Mouse (Mus musculus) forebrain, embryonic 13.5 days (tissue): ENCODE data around the gene Zfp362. TPM values are rescaled to one million over a fixed set of nuclear protein-coding genes. Genes with fewer than 3 reads are reported as not detected.

Source experiments
- ATAC-seq: fragments of 200-750 bp; cut with Nextera tagmentation; 2 replicates; pipeline ENCODE4 v1.8.0; 2017
- H3K27ac ChIP-seq: fragments of 300-500 bp; sonication (generic); 2 replicates; pipeline ENCODE4 v1.5.1; 2015; ENCODE audit warnings: inconsistent platforms, mild to moderate bottlenecking, moderate library complexity
- H3K27me3 ChIP-seq: fragments of 300-500 bp; sonication (generic); 2 replicates; pipeline ENCODE4 v1.6.1; 2015; ENCODE audit warnings: mild to moderate bottlenecking, inconsistent platforms
- H3K36me3 ChIP-seq: fragments of 300-500 bp; sonication (generic); 2 replicates; pipeline ENCODE4 v1.6.1; 2015; ENCODE audit warnings: mild to moderate bottlenecking, inconsistent platforms; ENCODE audit not compliant: poor library complexity, severe bottlenecking
- H3K4me1 ChIP-seq: fragments of 300-500 bp; sonication (generic); 2 replicates; pipeline ENCODE4 v1.6.1; 2015; ENCODE audit warnings: inconsistent platforms
- H3K4me2 ChIP-seq: fragments of 300-500 bp; sonication (generic); 2 replicates; pipeline ENCODE4 v1.6.1; 2015; ENCODE audit warnings: inconsistent platforms, mild to moderate bottlenecking, moderate library complexity
- H3K4me3 ChIP-seq: fragments of 300-500 bp; sonication (generic); 2 replicates; pipeline ENCODE4 v1.5.1; 2015; ENCODE audit warnings: mild to moderate bottlenecking, inconsistent platforms
- H3K9ac ChIP-seq: fragments of 300-500 bp; sonication (generic); 2 replicates; pipeline ENCODE4 v1.6.1; 2015; ENCODE audit warnings: mild to moderate bottlenecking, inconsistent platforms
- H3K9me3 ChIP-seq: fragments of 300-500 bp; sonication (generic); replicated peaks from 2 replicates; pipeline ENCODE4 v1.6.1; 2016; ENCODE audit warnings: inconsistent platforms
- WGBS: fragments of 180-500 bp; shearing (Covaris S2); methylation state at CpG from one replicate; pipeline ENCODE4 v1.1.7; 2015; 5-methylcytosine and 5-hydroxymethylcytosine counted together
- polyA plus RNA-seq: library from polyadenylated mRNA; unstranded; fragments of >200 nt; fragmentation: Nextera tagmentation; extraction: Ambion mirVana; gene quantifications from 2 replicates; pipeline ENCODE4 v1.2.1, GENCODE M21; 2015

The Zfp362 gene
- polyA plus RNA-seq: 42.3 and 46.9 TPM in 2 replicates

- peak; percentile 61 for ATAC-seq
- H3K9me3 ChIP-seq: no peaks in the 10 kb centered on the region
- peaks cover 43% of the 10 kb centered on the region for H3K4me1 ChIP-seq
- no peaks in the 10 kb centered on the region for H3K27me3 ChIP-seq
- H3K4me2 ChIP-seq: peak within 1 kb of the TSS; percentile 99
- peak within 1 kb of the TSS; percentile 88 for H3K4me3 ChIP-seq
- peak within 1 kb of the TSS; percentile 98 for H3K27ac ChIP-seq
- H3K9ac ChIP-seq: peak within 1 kb of the TSS; percentile 98
- no peaks in the 10 kb centered on the region for H3K36me3 ChIP-seq
- WGBS: 2% methylated on average over 39 of the region's 111 CpGs
Observed at GRCm38 (mm10) chr4:128806043-128806826, at the start of gene Zfp362. Gene Zfp362 (minus strand): TSS chr4:128806045.

DNA sequence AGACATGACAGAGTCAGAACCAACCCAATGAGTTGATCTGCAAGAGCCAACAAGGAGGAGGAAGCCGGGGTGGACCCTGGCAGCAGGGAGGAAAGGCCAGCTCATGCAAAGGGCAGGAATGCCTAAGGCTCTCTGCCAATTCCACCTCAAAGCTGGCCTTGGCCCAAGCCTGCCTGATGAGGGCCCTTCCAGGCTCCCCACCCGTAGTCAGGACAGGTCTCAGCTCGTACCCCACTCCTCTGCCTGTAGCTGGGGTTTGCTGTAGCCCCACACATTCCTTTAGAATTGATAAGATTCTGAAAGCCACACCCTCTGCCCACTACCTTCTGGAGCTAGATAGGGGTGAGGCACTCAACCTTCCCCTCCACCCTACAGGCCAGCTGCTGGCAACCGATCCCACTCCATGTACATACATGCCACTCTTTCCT, 49.8 kb upstream of the Zfp362 start:
- H3K27me3 ChIP-seq: no peaks in the 10 kb centered on the region
- ATAC-seq: no peak
- WGBS: 76% methylated on average over 4 of the region's 4 CpGs
- no peak overlapping the region for H3K4me2 ChIP-seq
- peaks cover 6% of the 10 kb centered on the region for H3K4me1 ChIP-seq
- no peak overlapping the region for H3K27ac ChIP-seq
- H3K36me3 ChIP-seq: no peaks in the 10 kb centered on the region
- H3K9me3 ChIP-seq: no peaks in the 10 kb centered on the region
- H3K4me3 ChIP-seq: no peak overlapping the region
- no peak overlapping the region for H3K9ac ChIP-seq

DNA sequence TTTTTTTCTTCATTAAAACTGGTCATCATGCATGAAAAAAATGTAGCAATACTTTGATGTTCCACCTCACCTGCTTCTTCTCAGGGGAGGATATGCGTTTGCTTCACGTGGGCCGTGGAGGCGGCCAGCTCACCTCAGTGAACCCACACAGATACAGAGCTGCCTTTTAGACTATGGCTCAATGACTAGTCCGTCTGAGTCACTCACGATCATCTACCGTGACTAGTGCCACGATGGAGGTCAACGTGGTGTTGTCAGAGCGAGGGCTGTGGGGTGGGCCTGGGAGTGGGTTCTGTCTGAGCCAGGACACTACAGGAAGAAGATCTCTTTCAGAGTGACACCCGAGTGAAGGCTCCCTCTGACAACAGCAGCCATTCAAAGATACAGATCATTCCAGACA, 47.3 kb upstream of the Zfp362 start:
- Histone ChIP-seq H3K4me1 (peaks cover 6% of the 10 kb centered on the region), H3K36me3 (no peaks in the 10 kb centered on the region), H3K9ac (no peak overlapping the region), H3K9me3 (no peaks in the 10 kb centered on the region), H3K27ac (no peak overlapping the region), H3K4me3 (no peak overlapping the region), H3K4me2 (no peak overlapping the region), H3K27me3 (no peaks in the 10 kb centered on the region)
- 82% methylated on average over 11 of the region's 11 CpGs for WGBS
- ATAC-seq: no peak

DNA sequence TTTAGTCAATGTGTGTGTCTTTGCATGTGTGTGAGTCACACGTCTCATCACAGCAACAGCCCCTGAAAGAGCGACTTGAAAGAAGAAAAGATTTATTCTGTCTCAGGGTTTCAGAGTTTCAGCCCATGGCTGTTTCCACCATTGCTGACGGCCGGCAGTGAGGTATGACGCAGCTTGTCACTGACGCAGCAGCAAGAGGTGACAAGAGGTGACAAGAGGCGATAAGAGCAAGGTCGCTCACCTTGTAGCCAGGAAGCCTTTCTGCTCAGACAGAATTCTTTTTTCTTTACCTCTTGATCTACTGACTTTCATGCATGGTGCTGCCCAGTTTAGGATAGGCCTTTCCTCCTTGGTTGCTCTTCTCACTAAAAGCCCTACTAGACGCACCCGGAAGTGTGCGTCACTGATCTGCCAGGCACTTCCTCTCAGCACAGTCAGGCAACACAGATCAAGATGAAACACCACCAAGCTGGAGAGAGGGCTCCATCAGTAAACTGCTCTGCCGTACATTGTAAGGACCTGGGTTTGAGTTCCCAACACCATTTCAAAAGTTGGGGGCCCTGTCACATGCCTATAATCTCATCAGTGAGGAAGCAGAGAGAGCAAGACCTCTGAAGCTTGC, 46.5 kb upstream of the Zfp362 start:
- ATAC-seq: no peak
- Histone ChIP-seq H3K4me1 (peaks cover 6% of the 10 kb centered on the region), H3K27me3 (no peaks in the 10 kb centered on the region), H3K36me3 (no peaks in the 10 kb centered on the region), H3K4me3 (no peak overlapping the region), H3K4me2 (no peak overlapping the region), H3K9ac (no peak overlapping the region), H3K27ac (no peak overlapping the region), H3K9me3 (no peaks in the 10 kb centered on the region)
- WGBS: 94% methylated on average over 12 of the region's 12 CpGs

- Histone ChIP-seq H3K4me1 (peaks cover 22% of the 10 kb centered on the region), H3K27me3 (no peaks in the 10 kb centered on the region), H3K27ac (no peak overlapping the region), H3K36me3 (no peaks in the 10 kb centered on the region), H3K4me3 (no peak overlapping the region), H3K9ac (no peak overlapping the region), H3K4me2 (no peak overlapping the region), H3K9me3 (no peaks in the 10 kb centered on the region)
- WGBS: 72% methylated on average over 7 of the region's 7 CpGs
- no peak for ATAC-seq
Observed at GRCm38 (mm10) chr4:128849686-128850085, 43.8 kb upstream of the Zfp362 start.

GRCm38 (mm10) chr4:128848961-128849360, 43.1 kb upstream of the Zfp362 start:
- no peak overlapping the region for H3K4me3 ChIP-seq
- peaks cover 29% of the 10 kb centered on the region for H3K4me1 ChIP-seq
- no peak overlapping the region for H3K27ac ChIP-seq
- WGBS: 85% methylated on average over 3 of the region's 3 CpGs
- H3K27me3 ChIP-seq: no peaks in the 10 kb centered on the region
- no peak overlapping the region for H3K9ac ChIP-seq
- no peak for ATAC-seq
- no peaks in the 10 kb centered on the region for H3K36me3 ChIP-seq
- H3K9me3 ChIP-seq: no peaks in the 10 kb centered on the region
- H3K4me2 ChIP-seq: no peak overlapping the region

DNA sequence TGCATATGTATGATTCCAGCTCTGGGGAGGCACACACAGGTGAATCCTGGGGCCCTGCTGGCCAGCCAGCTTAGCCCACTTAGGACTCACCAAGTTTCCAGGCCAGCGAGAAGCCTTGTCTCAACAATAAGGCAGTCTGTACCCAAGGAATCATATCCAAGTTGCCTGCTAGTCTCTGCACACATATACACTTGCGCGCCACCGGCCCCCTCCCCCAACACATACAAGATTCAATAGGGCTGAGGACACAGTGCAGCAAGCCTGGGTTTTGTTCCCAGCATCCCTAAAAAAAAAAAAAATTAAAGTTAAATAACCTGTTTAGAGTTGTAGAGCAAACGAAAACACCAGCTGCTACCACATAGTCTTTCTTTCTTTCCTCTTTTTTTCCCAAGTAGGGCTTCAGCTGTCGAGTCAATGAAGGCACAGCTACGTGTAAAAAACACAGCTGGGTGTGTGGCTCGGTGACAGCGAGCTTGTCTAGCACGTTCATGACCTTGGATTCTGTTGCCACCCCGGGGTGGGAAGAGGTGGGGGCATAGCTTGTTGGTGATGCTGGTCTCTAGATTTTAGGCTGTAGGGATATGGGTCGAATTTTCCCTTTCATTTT, 39.6 kb upstream of the Zfp362 start:
- Histone ChIP-seq H3K4me3 (no peak overlapping the region), H3K27ac (peak overlapping the region; percentile 59), H3K9me3 (no peaks in the 10 kb centered on the region), H3K36me3 (no peaks in the 10 kb centered on the region), H3K9ac (no peak overlapping the region), H3K4me2 (no peak overlapping the region), H3K4me1 (peaks cover 34% of the 10 kb centered on the region), H3K27me3 (no peaks in the 10 kb centered on the region)
- peak; percentile 75 for ATAC-seq
- WGBS: 56% methylated on average over 12 of the region's 12 CpGs

DNA sequence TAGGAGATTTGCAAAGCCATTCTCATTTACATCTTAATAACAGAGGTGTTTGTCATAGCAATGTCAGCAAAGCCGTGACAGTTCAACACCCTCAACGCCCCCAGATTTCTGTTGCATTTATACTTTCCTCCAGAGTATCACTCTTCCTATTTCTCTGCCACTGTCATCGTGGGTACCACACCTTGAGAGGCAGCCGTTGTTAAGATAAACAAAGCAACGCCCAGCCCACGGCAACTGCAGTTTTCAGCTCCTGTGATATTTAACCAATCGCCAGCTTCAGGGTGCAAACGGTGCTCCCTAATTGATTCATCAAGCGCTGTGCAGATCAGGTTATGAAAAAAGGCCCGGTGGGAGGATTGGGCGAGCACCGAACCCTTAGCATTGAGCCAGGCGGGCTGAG, 38.7 kb upstream of the Zfp362 start:
- no peaks in the 10 kb centered on the region for H3K27me3 ChIP-seq
- no peak overlapping the region for H3K4me3 ChIP-seq
- no peak for ATAC-seq
- WGBS: 34% methylated on average over 13 of the region's 13 CpGs
- no peak overlapping the region for H3K4me2 ChIP-seq
- H3K27ac ChIP-seq: peak overlapping the region; percentile 59
- H3K36me3 ChIP-seq: no peaks in the 10 kb centered on the region
- H3K4me1 ChIP-seq: peaks cover 42% of the 10 kb centered on the region
- H3K9ac ChIP-seq: no peak overlapping the region
- H3K9me3 ChIP-seq: no peaks in the 10 kb centered on the region

- H3K36me3 ChIP-seq: no peaks in the 10 kb centered on the region
- ATAC-seq: peak; percentile 38; the same call in 1 of the 2 replicates
- peaks cover 42% of the 10 kb centered on the region for H3K4me1 ChIP-seq
- 37% methylated on average over 8 of the region's 8 CpGs for WGBS
- no peaks in the 10 kb centered on the region for H3K27me3 ChIP-seq
- H3K9ac ChIP-seq: no peak overlapping the region
- no peak overlapping the region for H3K4me2 ChIP-seq
- H3K9me3 ChIP-seq: no peaks in the 10 kb centered on the region
- no peak overlapping the region for H3K27ac ChIP-seq
- no peak overlapping the region for H3K4me3 ChIP-seq
Observed at GRCm38 (mm10) chr4:128841259-128841658, 35.4 kb upstream of the Zfp362 start.

- H3K27me3 ChIP-seq: no peaks in the 10 kb centered on the region
- no peak overlapping the region for H3K4me2 ChIP-seq
- no peaks in the 10 kb centered on the region for H3K36me3 ChIP-seq
- no peak overlapping the region for H3K4me3 ChIP-seq
- no peaks in the 10 kb centered on the region for H3K9me3 ChIP-seq
- WGBS: 65% methylated on average over 16 of the region's 16 CpGs
- H3K9ac ChIP-seq: no peak overlapping the region
- no peak for ATAC-seq
- peaks cover 30% of the 10 kb centered on the region for H3K4me1 ChIP-seq
- H3K27ac ChIP-seq: peak overlapping the region; percentile 31
Observed at GRCm38 (mm10) chr4:128839811-128840738, 34.2 kb upstream of the Zfp362 start.

DNA sequence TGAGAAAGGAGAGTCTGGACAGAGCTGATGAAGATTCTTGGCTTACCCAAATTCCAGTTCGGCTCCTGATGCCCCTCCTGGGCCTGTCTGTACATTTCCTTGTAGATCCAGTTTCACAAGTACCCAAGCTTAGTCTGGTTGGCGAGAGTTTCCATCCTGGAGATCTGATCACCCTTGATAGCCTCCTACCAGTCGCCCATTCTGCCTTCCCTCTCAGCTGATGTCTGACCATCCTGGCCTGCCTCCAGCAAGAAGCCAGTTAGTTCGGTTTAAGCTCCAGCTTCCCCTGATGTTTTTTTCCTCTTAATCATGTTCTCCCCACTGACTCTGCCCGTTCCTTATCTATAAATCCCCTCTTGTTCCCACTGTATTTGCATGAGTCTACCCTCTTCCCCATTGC, 32.4 kb upstream of the Zfp362 start:
- H3K9ac ChIP-seq: no peak overlapping the region
- no peaks in the 10 kb centered on the region for H3K36me3 ChIP-seq
- no peak overlapping the region for H3K4me3 ChIP-seq
- H3K27me3 ChIP-seq: no peaks in the 10 kb centered on the region
- H3K9me3 ChIP-seq: no peaks in the 10 kb centered on the region
- 77% methylated on average over 5 of the region's 5 CpGs for WGBS
- no peak for ATAC-seq
- no peak overlapping the region for H3K4me2 ChIP-seq
- H3K4me1 ChIP-seq: peaks cover 18% of the 10 kb centered on the region; the same call in 1 of the 2 replicates
- H3K27ac ChIP-seq: no peak overlapping the region
